Mouse (Mus musculus): ENCODE data around the gene Lmntd1. TPM values are rescaled to one million over a fixed set of nuclear protein-coding genes. Genes with fewer than 3 reads are reported as not detected.

Gene Lmntd1
- total and polyA plus RNA-seq, 3 experiments, result 0.08 to 0.43 (median 0.26) TPM

GRCm38 (mm10) chr6:145432711-145433708, 181.1 kb downstream of the Lmntd1 start:
- no peak overlapping the region for H3K4me3 ChIP-seq (replicated peaks in 1 of 3; ENCODE audit: low read depth in 2 of 3, low read length in 2 of 3, poor library complexity in 1 of 3)
- no peaks in the 10 kb centered on the region for H3K36me3 ChIP-seq (replicated peaks in 1 of 2; ENCODE audit: control insufficient read depth in 1 of 2, insufficient read depth in 1 of 2, low read length in 1 of 2)
- in situ Hi-C loops (cut with MboI; ENCODE audit: low pct_ligation_motif_present, low pct_unique_long_range_greater_than_20kb, low sequenced_read_pairs), result no loop called here
- no peaks in the 10 kb centered on the region for H3K9me3 ChIP-seq (replicated peaks; ENCODE audit: low read length)
- no peak for DNase-seq (ENCODE audit: extremely low read depth)
- no peaks in the 10 kb centered on the region for H3K4me1 ChIP-seq (ENCODE audit: control insufficient read depth in 1 of 2, insufficient read depth in 2 of 2)
- H3K4me2 ChIP-seq (ENCODE audit: insufficient read depth, low read depth, poor library complexity, severe bottlenecking), result no peak overlapping the region
- no peaks in the 10 kb centered on the region for H3K79me2 ChIP-seq (replicated peaks; ENCODE audit: control insufficient read depth, extremely low read depth, insufficient read depth, poor library complexity, severe bottlenecking)
- no peaks in the 10 kb centered on the region for H3K27me3 ChIP-seq (replicated peaks)
- no peak overlapping the region for H3K27ac ChIP-seq (ENCODE audit: insufficient read depth, low read depth)
- H3K9ac ChIP-seq (ENCODE audit: insufficient read depth, low read depth), result no peak overlapping the region
- TF ChIP-seq CHD2 (IDR thresholded peaks at IDR 0.05; ENCODE audit: low read length), result no peak
- TF ChIP-seq SMC3 (IDR thresholded peaks at IDR 0.05; ENCODE audit: low read depth, low read length), result no peak
- no peak for TF ChIP-seq E2F4 (IDR thresholded peaks at IDR 0.05; ENCODE audit: insufficient replicate concordance, low read depth, low read length)
- TF ChIP-seq MAFK (IDR thresholded peaks at IDR 0.05; ENCODE audit: insufficient replicate concordance, low read length), result no peak
- TF ChIP-seq KAT2A (IDR thresholded peaks at IDR 0.05; ENCODE audit: insufficient replicate concordance, low read length), result no peak
- TF ChIP-seq BHLHE40 (IDR thresholded peaks at IDR 0.05; ENCODE audit: low read depth, low read length), result no peak
- dilution Hi-C loops (cut with MboI; ENCODE audit: extremely low pct_ligation_motif_present, extremely low pct_unique_long_range_greater_than_20kb, low sequenced_read_pairs), result no loop called here

- H3K36me3 ChIP-seq (replicated peaks in 1 of 2; ENCODE audit: control insufficient read depth in 1 of 2, insufficient read depth in 1 of 2, low read length in 1 of 2), result no peaks in the 10 kb centered on the region
- H3K27ac ChIP-seq (ENCODE audit: insufficient read depth, low read depth), result no peak overlapping the region
- in situ Hi-C loops (cut with MboI; ENCODE audit: low pct_ligation_motif_present, low pct_unique_long_range_greater_than_20kb, low sequenced_read_pairs), result no loop called here
- no peaks in the 10 kb centered on the region for H3K27me3 ChIP-seq (replicated peaks)
- no peaks in the 10 kb centered on the region for H3K9me3 ChIP-seq (replicated peaks; ENCODE audit: low read length)
- no peaks in the 10 kb centered on the region for H3K79me2 ChIP-seq (replicated peaks; ENCODE audit: control insufficient read depth, extremely low read depth, insufficient read depth, poor library complexity, severe bottlenecking)
- dilution Hi-C loops (cut with MboI; ENCODE audit: extremely low pct_ligation_motif_present, extremely low pct_unique_long_range_greater_than_20kb, low sequenced_read_pairs), result no loop called here
- no peak for DNase-seq (ENCODE audit: extremely low read depth)
- H3K9ac ChIP-seq (ENCODE audit: insufficient read depth, low read depth), result no peak overlapping the region
- no peak for TF ChIP-seq TCF12 (IDR thresholded peaks at IDR 0.05; ENCODE audit: low read depth, low read length)
- TF ChIP-seq PAX5 (IDR thresholded peaks at IDR 0.05; ENCODE audit: low read length), result no peak
- TF ChIP-seq SIN3A (IDR thresholded peaks at IDR 0.05; ENCODE audit: low read length), result no peak
- no peak for TF ChIP-seq JUN (IDR thresholded peaks at IDR 0.05; ENCODE audit: insufficient read depth, low read depth, low read length)
- no peak for TF ChIP-seq MEF2A (IDR thresholded peaks at IDR 0.05; ENCODE audit: borderline replicate concordance, low read depth, low read length)
- TF ChIP-seq USF2 (conservative IDR thresholded peaks at IDR 0.05; ENCODE audit: low read depth, low read length), result no peak
- TF ChIP-seq BHLHE40 (IDR thresholded peaks at IDR 0.05; ENCODE audit: low read depth, low read length), result no peak
- TF ChIP-seq ELF1 (IDR thresholded peaks at IDR 0.05; ENCODE audit: low read depth, low read length), result no peak
- TF ChIP-seq E2F4 (IDR thresholded peaks at IDR 0.05; ENCODE audit: insufficient replicate concordance, low read depth, low read length), result no peak
- TF ChIP-seq MYC (IDR thresholded peaks at IDR 0.05; ENCODE audit: low read depth, low read length), result no peak
- TF ChIP-seq JUND (conservative IDR thresholded peaks at IDR 0.05; ENCODE audit: low read depth, low read length), result no peak
- TF ChIP-seq CTCF (conservative IDR thresholded peaks at IDR 0.05 in 1 of 2, IDR thresholded peaks at IDR 0.05 in 1 of 2; ENCODE audit: low read depth in 2 of 2, low read length in 2 of 2), result no peak
- H3K4me3 ChIP-seq (replicated peaks in 1 of 3; ENCODE audit: low read depth in 2 of 3, low read length in 2 of 3, poor library complexity in 1 of 3), result no peak overlapping the region
- no peak overlapping the region for H3K4me2 ChIP-seq (ENCODE audit: insufficient read depth, low read depth, poor library complexity, severe bottlenecking)
- H3K4me1 ChIP-seq (ENCODE audit: control insufficient read depth in 1 of 2, insufficient read depth in 2 of 2), result no peaks in the 10 kb centered on the region
Observed at GRCm38 (mm10) chr6:145431747-145432146, 182.4 kb downstream of the Lmntd1 start.

All from CH12.LX (cell line).